ENCODE assay signal across 8 mouse cellular contexts in the genomic region with DNA sequence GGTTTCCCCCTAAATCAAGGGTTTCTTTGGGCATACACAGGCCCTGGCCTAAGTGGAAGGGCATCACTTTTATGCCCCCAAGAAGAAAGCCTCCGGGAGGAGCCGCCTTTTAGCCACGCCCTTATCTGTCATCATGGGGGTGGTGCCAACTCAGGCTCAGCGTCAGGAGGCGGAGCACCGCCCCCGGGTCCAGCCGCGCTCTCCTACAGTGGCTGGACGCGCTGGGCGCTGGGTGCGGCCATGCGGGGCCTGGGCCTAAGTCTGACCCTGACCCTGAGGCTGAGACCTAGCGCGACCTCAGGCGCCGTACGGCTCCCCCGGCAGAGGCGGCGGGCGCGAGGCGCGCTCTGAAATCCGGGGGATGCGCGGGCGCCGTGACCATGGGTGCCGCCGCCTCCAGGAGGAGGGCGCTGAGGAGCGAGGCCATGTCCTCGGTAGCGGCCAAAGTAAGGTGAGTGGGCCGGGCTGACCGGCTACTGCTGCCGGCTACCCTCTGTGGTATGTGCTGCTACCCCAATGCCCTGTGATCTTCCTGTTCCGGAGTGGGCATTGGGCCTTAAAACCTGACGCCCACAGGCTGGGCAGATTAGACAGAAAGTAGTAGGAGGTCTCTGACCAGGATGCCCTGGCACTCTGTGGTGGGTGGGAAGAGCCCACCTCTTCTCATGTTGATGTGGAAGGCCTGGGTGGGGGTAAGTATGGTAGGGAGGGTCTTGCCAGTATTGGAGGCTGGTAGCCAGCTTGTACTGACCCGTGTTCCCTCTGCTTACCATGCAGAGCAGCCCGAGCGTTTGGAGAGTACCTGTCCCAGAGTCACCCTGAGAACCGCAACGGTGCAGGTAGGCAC. TPM values are rescaled to one million over a fixed set of nuclear protein-coding genes. Genes with fewer than 3 reads are reported as not detected.
DNase-seq lines count a peak whose midpoint lies in the region; ATAC-seq and TF ChIP-seq lines count a peak whose summit lies in the region.

Gene Nsmf, plus strand, starts transcription at position 135 of the 847 bp plus-strand sequence.

- H3K4me2 ChIP-seq in heart, embryonic 12.5 days = peak within 1 kb of the TSS; percentile 79
- peak within 1 kb of the TSS; percentile 89 for H3K4me2 ChIP-seq in kidney, postnatal 0 days (ENCODE audit: low read length)
- H3K4me2 ChIP-seq in liver, embryonic 11.5 days = peak within 1 kb of the TSS; percentile 92
- peak within 1 kb of the TSS; percentile 86 for H3K4me2 ChIP-seq in stomach, embryonic 14.5 days (replicated peaks; ENCODE audit: low read depth, low read length)

- peaks cover 60% of the 10 kb centered on the region for H3K36me3 ChIP-seq in erythroblast, embryonic 14.5 days (ENCODE audit: control insufficient read depth)
- H3K36me3 ChIP-seq in heart, embryonic 12.5 days = peaks cover 35% of the 10 kb centered on the region
- 0 out of 2 replicates have a peak, but pooled peaks cover 2% of the 10 kb centered on the region for H3K36me3 ChIP-seq in kidney, postnatal 0 days (ENCODE audit: insufficient read depth, low read length)
- H3K36me3 ChIP-seq in liver, embryonic 11.5 days (ENCODE audit: control insufficient read depth, insufficient read depth, low read length) = peaks cover 4% of the 10 kb centered on the region; the same call in 1 of the 2 replicates
- peaks cover 10% of the 10 kb centered on the region; the same call in 1 of the 2 replicates for H3K36me3 ChIP-seq in stomach, embryonic 14.5 days (ENCODE audit: control insufficient read depth, insufficient read depth, low read length)

- H3K9ac ChIP-seq in heart, embryonic 12.5 days = peak within 1 kb of the TSS; percentile 81
- H3K9ac ChIP-seq in kidney, postnatal 0 days (ENCODE audit: low read depth, low read length) = peak within 1 kb of the TSS; percentile 79
- peak within 1 kb of the TSS; percentile 65 for H3K9ac ChIP-seq in liver, embryonic 11.5 days (ENCODE audit: low read depth, low read length)
- peak within 1 kb of the TSS; percentile 75 for H3K9ac ChIP-seq in stomach, embryonic 14.5 days (replicated peaks; ENCODE audit: low read depth, low read length)

- 5% methylated on average over 47 of the region's 47 CpGs for WGBS in heart, embryonic 12.5 days
- WGBS in kidney, postnatal 0 days = 4% methylated on average over 47 of the region's 47 CpGs
- 6% methylated on average over 47 of the region's 47 CpGs for WGBS in liver, embryonic 11.5 days
- 5% methylated on average over 47 of the region's 47 CpGs for WGBS in stomach, embryonic 14.5 days

- peak within 1 kb of the TSS; percentile 22; the same call in 1 of the 2 replicates for H3K27ac ChIP-seq in heart, embryonic 12.5 days (ENCODE audit: poor library complexity, severe bottlenecking)
- H3K27ac ChIP-seq in kidney, postnatal 0 days = no peak within 1 kb of the TSS
- H3K27ac ChIP-seq in liver, embryonic 11.5 days (ENCODE audit: low read depth, low read length) = no peak within 1 kb of the TSS
- H3K27ac ChIP-seq in stomach, embryonic 14.5 days (ENCODE audit: low read length) = no peak within 1 kb of the TSS

- 0 out of 2 replicates have a peak, but pooled peaks have one; percentile 9 for TF ChIP-seq CTCF in brain, embryonic 14.5 days (IDR thresholded peaks at IDR 0.05; ENCODE audit: borderline replicate concordance, extremely low read depth, insufficient read depth, insufficient read length)
- TF ChIP-seq CTCF in kidney, postnatal 0 days (IDR thresholded peaks at IDR 0.05; ENCODE audit: low read depth) = peak; percentile 21; the same call in 1 of the 2 replicates

- H3K4me1 ChIP-seq in erythroblast, embryonic 14.5 days (ENCODE audit: control insufficient read depth) = peaks cover 45% of the 10 kb centered on the region
- peaks cover 10% of the 10 kb centered on the region for H3K4me1 ChIP-seq in heart, embryonic 12.5 days (replicated peaks)
- peaks cover 11% of the 10 kb centered on the region for H3K4me1 ChIP-seq in kidney, postnatal 0 days (replicated peaks; ENCODE audit: insufficient read depth, low read length)
- peaks cover 31% of the 10 kb centered on the region for H3K4me1 ChIP-seq in liver, embryonic 11.5 days (replicated peaks; ENCODE audit: control insufficient read depth, insufficient read depth, low read length)
- peaks cover 8% of the 10 kb centered on the region for H3K4me1 ChIP-seq in stomach, embryonic 14.5 days (ENCODE audit: control insufficient read depth, insufficient read depth, low read length)

- H3K9me3 ChIP-seq in erythroblast, embryonic 14.5 days (ENCODE audit: control insufficient read depth, low read length) = no peaks in the 10 kb centered on the region
- H3K9me3 ChIP-seq in heart, embryonic 12.5 days (replicated peaks) = no peaks in the 10 kb centered on the region
- H3K9me3 ChIP-seq in kidney, postnatal 0 days (replicated peaks; ENCODE audit: low read length) = no peaks in the 10 kb centered on the region
- no peaks in the 10 kb centered on the region for H3K9me3 ChIP-seq in liver, embryonic 11.5 days (ENCODE audit: control insufficient read depth, low read length)
- no peaks in the 10 kb centered on the region for H3K9me3 ChIP-seq in stomach, embryonic 14.5 days (ENCODE audit: control insufficient read depth, low read depth, low read length)

- peak; percentile 87 to 88 for DNase-seq in B cell, adult 2 months
- peak; percentile 92 for DNase-seq in brain, embryonic 14.5 days (ENCODE audit: low read depth)
- peak; percentile 93 for DNase-seq in kidney, postnatal 0 days (ENCODE audit: low spot score)
- peak; percentile 83 for DNase-seq in liver, embryonic 11.5 days (ENCODE audit: low spot score)
- peak; percentile 76 for DNase-seq in naive thymus-derived CD4-positive, alpha-beta T cell, adult 2 months (ENCODE audit: low read depth)

- peak; percentile 83 for TF ChIP-seq POLR2A in brain, embryonic 14.5 days (IDR thresholded peaks at IDR 0.05; ENCODE audit: borderline replicate concordance, extremely low read depth, insufficient read depth, insufficient read length, poor library complexity, severe bottlenecking)

- peak within 1 kb of the TSS; percentile 74 for H3K4me3 ChIP-seq in erythroblast, embryonic 14.5 days (replicated peaks)
- peak within 1 kb of the TSS; percentile 83 for H3K4me3 ChIP-seq in heart, embryonic 12.5 days
- peak within 1 kb of the TSS; percentile 66 for H3K4me3 ChIP-seq in kidney, postnatal 0 days (replicated peaks; ENCODE audit: low read depth, low read length)
- H3K4me3 ChIP-seq in liver, embryonic 11.5 days (ENCODE audit: low read depth, low read length) = peak within 1 kb of the TSS; percentile 69
- peak within 1 kb of the TSS; percentile 72 for H3K4me3 ChIP-seq in stomach, embryonic 14.5 days (ENCODE audit: low read depth, low read length)

- peak; percentile 90 for ATAC-seq in heart, embryonic 12.5 days (ENCODE audit: insufficient number of reproducible peaks, low FRiP score)
- ATAC-seq in kidney, postnatal 0 days (replicated peaks; ENCODE audit: low FRiP score, low read depth) = peak; percentile 91
- ATAC-seq in liver, embryonic 11.5 days (replicated peaks; ENCODE audit: low FRiP score) = peak; percentile 89
- peak; percentile 90 for ATAC-seq in stomach, embryonic 14.5 days (ENCODE audit: insufficient number of reproducible peaks, insufficient read depth, low FRiP score, low read depth)

- no peaks in the 10 kb centered on the region for H3K27me3 ChIP-seq in erythroblast, embryonic 14.5 days (ENCODE audit: control insufficient read depth)
- H3K27me3 ChIP-seq in heart, embryonic 12.5 days (replicated peaks) = no peaks in the 10 kb centered on the region
- H3K27me3 ChIP-seq in kidney, postnatal 0 days (ENCODE audit: insufficient read depth, low read length) = no peaks in the 10 kb centered on the region
- no peaks in the 10 kb centered on the region for H3K27me3 ChIP-seq in liver, embryonic 11.5 days (replicated peaks; ENCODE audit: control insufficient read depth, insufficient read depth, low read length)
- no peaks in the 10 kb centered on the region for H3K27me3 ChIP-seq in stomach, embryonic 14.5 days (ENCODE audit: control insufficient read depth, insufficient read depth, low read length)

RNA-seq across cellular contexts. Expression of gene Nsmf, which starts in this region (rescaled TPM):
- polyA plus RNA-seq in brain, embryonic 14.5 days (2012; rRNA removed) = 194 and 297 TPM in 2 replicates
- 0.51 and 0.67 TPM in 2 replicates for polyA plus RNA-seq in erythroblast, embryonic 14.5 days (2012)
- polyA plus RNA-seq in heart, embryonic 12.5 days (2016; fragmentation: Nextera tagmentation; extraction: Ambion mirVana) = 58.7 and 62.8 TPM in 2 replicates
- polyA plus RNA-seq in kidney, postnatal 0 days (2015; fragmentation: Nextera tagmentation; extraction: Ambion mirVana) = 71.0 and 74.6 TPM in 2 replicates
- 29.0 and 32.6 TPM in 2 replicates for polyA plus RNA-seq in liver, embryonic 11.5 days (2014; fragmentation: Nextera tagmentation; extraction: Ambion mirVana)
- 59.5 and 60.3 TPM in 2 replicates for polyA plus RNA-seq in stomach, embryonic 14.5 days (2014; fragmentation: Nextera tagmentation; extraction: Ambion mirVana)

Comparison
In these comparisons a context has a peak if more than half of its experiments do, and no peak if none do; other contexts are left out.
1. RNA of gene Nsmf (polyA plus RNA-seq): 194 to 297 TPM in brain, embryonic 14.5 days, 71.0 to 74.6 TPM in kidney, postnatal 0 days, 58.7 to 62.8 TPM in heart, embryonic 12.5 days, 59.5 to 60.3 TPM in stomach, embryonic 14.5 days and 29.0 to 32.6 TPM in liver, embryonic 11.5 days; 0.51 to 0.67 TPM in erythroblast, embryonic 14.5 days; every median in the first group is over 10 times any median in the second.
2. Peak in every context shown above with its lines, with median percentiles within 50 percentile points of each other: DNase-seq, H3K4me3 ChIP-seq, ATAC-seq, H3K4me2 ChIP-seq and H3K9ac ChIP-seq.